Mouse (Mus musculus): Measurements from ENCODE around the gene Amdhd1.
A peak's percentile ranks its signal among the peaks of the same experiment; 100 is the strongest.
"Not testable (repeated sequence)": the region's sequence is repeated elsewhere in the genome, so short reads cannot be mapped to it uniquely, and the experiment has no call there.

Gene Amdhd1

GRCm38 (mm10) chr10:93539775-93540430, at the start of gene Amdhd1:
Gene Amdhd1, minus strand, starts transcription at chr10:93540033.
- peak; percentile 52 to 54 for DNase-seq (ENCODE audit: low spot score in 2 of 2)

GRCm38 (mm10) chr10:93589281-93589848, 49.5 kb upstream of the Amdhd1 start, which contains the start of gene Snrpf:
Gene Snrpf, minus strand, starts transcription at chr10:93589706.
- DNase-seq (ENCODE audit: low spot score in 2 of 2): peak; percentile 95 to 98

GRCm38 (mm10) chr10:93588796-93589195, 49.0 kb upstream of the Amdhd1 start:
- DNase-seq (ENCODE audit: low spot score in 2 of 2): no peak

GRCm38 (mm10) chr10:93577271-93577886, 37.5 kb upstream of the Amdhd1 start:
- DNase-seq (ENCODE audit: low spot score in 2 of 2): peak; percentile 68 to 82

- no peak for DNase-seq (ENCODE audit: low spot score in 2 of 2)
Measured at GRCm38 (mm10) chr10:93575960-93576359, 36.1 kb upstream of the Amdhd1 start.

- DNase-seq (ENCODE audit: low spot score in 2 of 2): no peak
Measured at GRCm38 (mm10) chr10:93574966-93575365, 35.1 kb upstream of the Amdhd1 start.

GRCm38 (mm10) chr10:93572209-93572608, 32.4 kb upstream of the Amdhd1 start:
- DNase-seq (ENCODE audit: low spot score in 2 of 2): no peak

- no peak for DNase-seq (ENCODE audit: low spot score in 2 of 2)
Measured at GRCm38 (mm10) chr10:93568671-93569070, 28.8 kb upstream of the Amdhd1 start.

GRCm38 (mm10) chr10:93567841-93568566, 28.2 kb upstream of the Amdhd1 start:
- no peak for DNase-seq (ENCODE audit: low spot score in 2 of 2)

- DNase-seq (ENCODE audit: low spot score in 2 of 2): no peak
Measured at GRCm38 (mm10) chr10:93567066-93567465, 27.2 kb upstream of the Amdhd1 start.

- DNase-seq (ENCODE audit: low spot score in 2 of 2): no peak
Measured at GRCm38 (mm10) chr10:93564518-93565090, 24.8 kb upstream of the Amdhd1 start.

- DNase-seq (ENCODE audit: low spot score in 2 of 2): no peak
Measured at GRCm38 (mm10) chr10:93559786-93560185, 20.0 kb upstream of the Amdhd1 start.

- DNase-seq (ENCODE audit: low spot score in 2 of 2): not testable (repeated sequence)
Measured at GRCm38 (mm10) chr10:93557971-93558370, 18.1 kb upstream of the Amdhd1 start.

GRCm38 (mm10) chr10:93552596-93552995, 12.8 kb upstream of the Amdhd1 start:
- DNase-seq (ENCODE audit: low spot score in 2 of 2): no peak

- DNase-seq (ENCODE audit: low spot score in 2 of 2): no peak
Measured at GRCm38 (mm10) chr10:93549821-93550220, 10.0 kb upstream of the Amdhd1 start.

GRCm38 (mm10) chr10:93548991-93549390, 9.2 kb upstream of the Amdhd1 start:
- DNase-seq (ENCODE audit: low spot score in 2 of 2): peak; percentile 68 to 80

GRCm38 (mm10) chr10:93547741-93548270, 8.0 kb upstream of the Amdhd1 start:
- DNase-seq (ENCODE audit: low spot score in 2 of 2): no peak

GRCm38 (mm10) chr10:93544172-93544571, 4.3 kb upstream of the Amdhd1 start:
- DNase-seq (ENCODE audit: low spot score in 2 of 2): no peak

- no peak for DNase-seq (ENCODE audit: low spot score in 2 of 2)
Measured at GRCm38 (mm10) chr10:93543176-93543575, 3.3 kb upstream of the Amdhd1 start.

- no peak for DNase-seq (ENCODE audit: low spot score in 2 of 2)
Measured at GRCm38 (mm10) chr10:93542356-93542755, 2.5 kb upstream of the Amdhd1 start.

- DNase-seq (ENCODE audit: low spot score in 2 of 2): no peak
Measured at GRCm38 (mm10) chr10:93541585-93541984, 1.8 kb upstream of the Amdhd1 start.

Data from frontal cortex, postnatal 36 days (tissue).